Mouse (Mus musculus) cerebellum, adult 9-10 months (tissue): Measurements from ENCODE around the gene Tifa.
A peak's percentile ranks its signal among the peaks of the same experiment; 100 is the strongest.
"Not testable (repeated sequence)": the region's sequence is repeated elsewhere in the genome, so short reads cannot be mapped to it uniquely, and the experiment has no call there.

Experiments
- DNase-seq: peaks from one replicate; pipeline ENCODE4 v3.0.0; 2022

Gene Tifa

DNA sequence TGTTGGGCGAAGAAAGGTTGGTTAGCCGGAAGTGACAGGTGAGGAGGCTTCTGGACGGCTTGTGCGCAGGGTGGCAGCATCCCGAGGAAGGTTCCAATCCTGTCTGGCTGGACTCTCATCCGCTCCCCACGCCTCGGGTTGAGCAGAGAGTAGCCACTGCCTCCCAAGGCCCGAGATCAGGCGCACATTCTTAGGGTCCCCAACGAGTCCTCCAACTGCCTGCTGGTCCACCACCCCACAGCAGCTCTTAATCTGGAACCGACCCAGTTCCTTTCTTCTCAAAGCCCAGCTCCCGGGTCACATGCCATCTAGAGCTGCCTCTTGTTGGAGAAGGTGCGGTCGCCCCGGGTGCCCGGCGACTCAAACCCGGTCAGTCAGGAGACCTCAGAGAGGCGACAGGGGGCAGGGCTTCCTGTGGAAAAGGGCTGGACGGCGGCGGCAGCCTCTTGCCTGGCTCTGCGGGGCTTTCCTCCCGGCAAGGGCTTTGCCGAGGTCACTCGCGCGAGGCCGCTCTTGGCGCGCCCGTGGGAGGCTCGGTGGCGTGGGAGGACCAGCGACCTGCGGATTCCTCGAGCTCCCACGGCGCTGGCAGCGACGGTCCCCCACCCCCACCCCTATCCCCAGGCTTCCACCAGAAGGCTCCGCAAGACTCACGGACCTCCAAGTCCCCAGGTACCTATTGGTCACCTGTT, at the start of gene Tifa:
TSS of gene Tifa (plus strand) at position 306 of the 692 bp plus-strand sequence.
- peak; percentile 47 for DNase-seq

DNA sequence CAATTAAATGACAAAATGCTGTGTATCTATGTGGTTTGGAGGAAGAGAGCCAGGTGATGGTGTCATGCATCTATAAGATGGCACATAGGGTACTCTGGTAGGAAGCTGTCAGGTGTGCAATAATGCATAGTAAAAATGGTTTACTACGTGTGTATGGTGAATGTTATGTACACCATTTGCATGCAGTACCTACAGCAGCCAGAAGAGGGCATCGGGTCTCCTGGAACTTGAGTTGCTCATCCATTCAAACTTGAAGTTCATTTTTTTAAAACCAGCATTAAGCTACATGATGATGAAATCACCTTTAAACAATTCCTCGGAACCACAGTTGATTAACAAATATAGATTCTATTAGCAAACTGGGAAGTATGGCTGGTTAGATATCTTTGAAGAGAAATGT, 48.1 kb upstream of the Tifa start:
- DNase-seq = no peak

DNA sequence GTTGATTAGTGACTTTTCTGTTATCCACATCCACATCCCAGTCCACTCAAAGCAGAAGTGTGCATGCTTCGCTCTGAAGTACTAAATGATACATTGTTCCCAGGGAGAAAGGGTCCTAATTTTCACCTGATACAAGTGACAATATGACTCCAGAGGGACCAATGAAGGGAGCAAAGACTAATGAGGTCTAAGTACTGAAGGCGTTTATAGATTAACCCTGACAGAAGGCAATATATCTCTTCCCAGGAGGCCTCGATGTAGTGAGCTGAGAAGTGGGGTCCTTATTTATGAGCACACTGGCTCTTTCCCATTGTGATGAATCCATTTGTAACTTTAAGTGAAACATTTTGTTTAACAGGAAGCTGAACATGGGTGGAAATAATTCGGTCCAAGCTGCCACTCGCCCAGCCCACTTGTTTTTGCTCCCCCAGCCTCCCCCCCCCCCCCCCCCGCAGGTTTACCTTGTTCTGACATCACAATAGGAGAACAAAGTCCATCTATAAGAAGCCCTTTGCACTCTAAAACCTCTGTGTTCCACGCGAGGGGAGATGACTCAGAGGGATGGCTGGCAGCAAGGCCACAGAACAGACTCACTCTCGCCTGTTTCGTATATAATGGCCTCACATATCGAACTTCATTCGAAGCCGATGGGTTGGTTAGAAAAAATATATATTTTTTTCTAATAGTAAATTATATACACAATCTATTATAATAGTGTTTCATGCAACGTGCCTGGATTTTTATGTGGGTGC, 45.8 kb upstream of the Tifa start:
- DNase-seq = no peak

DNA sequence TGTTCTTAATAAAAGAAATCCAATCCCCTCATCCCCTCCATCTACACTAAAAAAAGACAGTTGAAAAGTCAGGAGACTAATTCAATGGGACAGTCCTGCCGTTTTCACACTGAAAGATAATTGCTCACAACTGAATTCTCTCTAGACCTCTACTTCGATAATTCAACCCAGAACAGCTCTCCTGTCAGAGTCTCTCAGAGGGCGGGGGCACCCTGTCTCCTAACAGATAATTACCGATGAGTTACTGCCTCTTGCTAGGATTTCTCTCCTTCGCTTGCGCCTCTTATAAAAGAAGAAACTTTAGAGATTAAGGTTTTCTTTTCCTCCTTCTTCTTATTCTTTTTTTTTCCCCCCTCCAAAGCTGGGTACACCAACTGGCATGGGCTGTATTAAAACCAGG, 44.1 kb upstream of the Tifa start:
- DNase-seq = no peak

DNA sequence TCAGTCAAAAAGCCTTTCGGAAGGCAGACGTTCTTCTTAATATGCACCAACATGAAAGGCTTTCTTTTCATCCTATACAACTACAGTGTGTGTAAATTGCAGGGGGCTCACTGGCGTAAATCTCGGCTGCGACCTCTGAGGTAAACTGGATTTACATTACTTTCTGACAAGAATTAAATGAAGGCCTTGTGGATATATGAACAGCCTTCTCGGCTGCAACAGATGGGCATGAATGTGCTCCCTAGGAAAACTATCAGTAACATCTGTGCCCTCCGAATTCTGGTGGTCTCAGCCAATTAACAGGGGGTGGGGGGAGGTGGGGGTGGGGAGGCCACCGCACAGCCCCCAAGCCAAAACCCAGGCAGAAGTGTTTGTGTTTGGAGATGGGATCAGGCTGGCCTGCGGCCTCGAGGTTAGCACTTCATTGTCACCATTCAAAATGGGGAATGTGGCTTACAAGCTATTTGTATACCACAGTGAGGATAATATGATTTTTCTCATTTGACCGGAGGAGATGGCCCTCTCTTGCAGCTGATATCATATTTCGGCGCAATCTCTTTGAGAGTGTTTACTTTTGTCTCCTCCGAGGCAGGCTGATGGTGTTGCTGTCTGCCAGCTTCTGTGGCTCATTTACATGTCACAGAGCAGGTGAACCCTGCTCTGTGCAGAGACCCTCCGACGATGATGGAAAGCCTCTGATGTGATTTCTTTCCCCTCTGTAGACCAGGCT, 43.5 kb upstream of the Tifa start:
- no peak for DNase-seq

DNA sequence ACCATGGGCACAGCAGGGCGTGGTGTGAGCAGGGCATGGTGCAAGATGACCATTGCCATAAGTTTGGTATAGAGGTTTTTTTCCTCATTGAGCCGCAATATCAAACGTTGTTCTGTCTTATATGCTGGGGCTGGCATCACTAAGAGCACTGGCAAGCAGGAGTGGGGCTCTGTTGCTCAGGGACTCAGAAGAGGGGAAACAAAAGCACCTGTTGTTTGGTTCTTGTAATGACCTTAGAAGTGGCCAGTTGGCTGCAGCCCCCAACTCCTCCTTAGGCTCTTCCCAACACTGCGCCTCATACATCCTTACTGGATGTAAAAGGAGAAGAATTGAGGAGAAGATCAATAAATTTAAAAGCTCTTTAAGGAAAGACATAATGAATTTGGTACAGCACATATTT, 41.0 kb upstream of the Tifa start:
- no peak for DNase-seq

DNA sequence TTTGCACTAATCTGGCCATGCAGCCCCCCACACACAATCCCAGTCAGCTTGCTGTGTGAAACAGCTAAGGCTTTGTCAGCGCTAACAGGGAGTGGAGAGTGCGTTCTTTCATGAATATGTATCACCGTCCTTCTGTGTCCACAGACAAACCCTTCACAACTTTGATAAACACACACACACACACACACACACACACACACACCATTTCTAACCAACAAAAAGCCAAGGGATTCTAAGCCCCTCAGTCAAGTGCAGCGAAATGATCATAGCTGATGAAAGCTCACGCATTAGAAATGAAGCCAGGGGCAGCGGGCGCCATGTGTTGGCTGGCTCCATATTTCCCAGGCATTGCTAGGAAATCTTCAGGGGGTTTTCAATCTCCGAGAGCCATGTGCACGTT, 40.3 kb upstream of the Tifa start:
- no peak for DNase-seq

DNA sequence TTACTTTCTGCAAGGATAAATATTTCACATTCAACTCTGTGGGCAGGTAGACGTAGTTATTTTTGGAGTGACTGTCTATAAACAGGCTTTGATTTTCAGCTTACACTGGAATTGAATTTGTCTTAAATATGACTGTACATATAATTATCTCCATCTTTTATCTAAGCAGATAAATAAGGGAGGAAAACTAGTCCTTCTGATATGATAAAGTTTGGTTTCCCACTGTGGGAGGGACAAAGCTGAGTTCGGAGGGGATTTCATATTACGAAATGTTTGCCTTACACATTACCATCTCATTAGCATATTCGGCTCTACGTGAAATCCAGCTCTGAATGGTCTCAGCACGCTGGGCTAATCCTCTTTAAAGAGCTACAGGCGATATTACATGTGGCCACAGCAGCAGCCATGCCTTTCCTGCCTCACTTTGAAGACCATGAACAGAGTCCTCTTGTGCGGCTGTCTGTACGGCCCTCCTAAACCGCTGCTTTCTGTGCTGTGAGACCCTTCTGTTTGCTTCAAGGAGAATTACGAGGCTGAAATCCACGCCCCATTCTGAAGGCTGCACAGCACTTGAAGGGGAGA, 39.5 kb upstream of the Tifa start:
- no peak for DNase-seq

DNA sequence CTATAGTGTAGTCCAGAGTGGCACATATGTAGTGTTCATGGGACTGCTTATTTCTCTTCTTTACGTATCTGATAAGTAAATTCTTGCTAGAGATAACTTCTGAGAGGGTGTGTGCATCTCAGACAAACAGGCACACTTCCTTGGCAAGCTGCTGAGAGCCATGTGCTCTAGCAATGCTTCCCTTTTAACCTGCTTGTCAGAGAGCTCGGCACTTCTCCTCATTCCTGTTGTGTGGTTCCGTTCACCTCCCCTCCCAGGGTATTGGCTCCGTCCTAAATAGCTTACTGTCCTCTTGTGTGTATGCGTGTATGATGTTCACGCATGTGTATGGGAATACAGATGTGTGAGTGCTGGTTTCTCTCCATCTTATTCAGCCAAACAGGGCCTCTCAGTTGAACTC, 33.1 kb upstream of the Tifa start:
- DNase-seq = no peak

DNA sequence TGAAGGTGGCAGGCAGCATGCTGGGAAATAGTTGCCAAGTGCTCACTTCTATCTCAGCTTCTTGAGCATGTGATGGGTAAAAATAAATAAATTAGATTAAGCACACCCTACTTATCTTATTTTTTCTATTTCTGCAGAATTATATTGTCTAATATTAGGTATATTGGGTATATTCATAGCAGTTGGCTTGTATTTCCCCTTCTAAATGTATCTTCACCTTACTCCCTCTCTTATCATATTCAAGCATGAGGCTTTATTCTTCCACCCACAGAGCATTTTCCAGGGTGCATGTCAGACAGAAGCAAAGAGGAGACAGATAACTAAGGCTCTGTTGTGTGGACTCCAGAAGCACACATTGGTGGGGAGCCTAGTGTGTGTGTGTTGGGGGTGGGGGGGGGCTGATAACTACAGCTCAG, 31.7 kb upstream of the Tifa start:
- DNase-seq = no peak

DNA sequence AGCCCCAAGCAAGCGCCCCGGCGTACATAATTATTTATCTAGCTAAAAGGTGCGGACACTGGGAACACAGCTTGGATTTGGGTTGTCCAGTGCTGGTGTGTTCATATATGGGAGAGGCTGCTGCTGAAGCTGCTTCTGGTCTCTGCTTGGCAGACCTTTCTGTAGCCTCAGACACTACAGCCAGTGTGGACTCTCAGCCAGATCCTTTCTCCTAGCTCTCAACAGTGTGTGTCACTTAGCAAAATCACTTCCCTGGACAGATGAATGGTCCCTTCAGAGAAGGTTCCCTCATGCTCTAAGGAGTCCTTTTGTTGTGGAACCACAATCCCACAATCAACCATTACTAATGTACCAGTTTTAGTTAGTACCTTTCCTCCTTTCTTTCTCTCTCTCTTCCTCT, 30.8 kb upstream of the Tifa start:
- DNase-seq = no peak

DNA sequence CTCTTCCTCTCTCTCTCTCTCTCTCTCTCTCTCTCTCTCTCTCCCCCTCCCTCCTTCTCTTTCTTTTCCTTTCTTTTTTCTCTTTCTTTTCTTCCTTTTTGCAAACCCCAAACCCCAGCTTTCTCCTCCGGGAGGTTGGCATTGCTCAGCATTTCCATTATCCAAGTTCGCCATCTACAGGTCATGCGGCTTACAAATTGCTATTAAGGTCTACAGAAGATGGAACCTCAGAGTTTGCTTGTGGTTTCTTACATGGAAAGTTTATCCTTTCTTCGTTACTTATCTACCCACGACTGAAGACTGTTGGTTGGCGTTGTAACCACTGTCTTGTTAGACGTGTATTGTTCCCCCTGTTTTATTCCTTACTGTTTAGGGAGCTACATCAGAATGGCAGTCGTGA, 30.4 kb upstream of the Tifa start:
- DNase-seq = peak; percentile 16

DNA sequence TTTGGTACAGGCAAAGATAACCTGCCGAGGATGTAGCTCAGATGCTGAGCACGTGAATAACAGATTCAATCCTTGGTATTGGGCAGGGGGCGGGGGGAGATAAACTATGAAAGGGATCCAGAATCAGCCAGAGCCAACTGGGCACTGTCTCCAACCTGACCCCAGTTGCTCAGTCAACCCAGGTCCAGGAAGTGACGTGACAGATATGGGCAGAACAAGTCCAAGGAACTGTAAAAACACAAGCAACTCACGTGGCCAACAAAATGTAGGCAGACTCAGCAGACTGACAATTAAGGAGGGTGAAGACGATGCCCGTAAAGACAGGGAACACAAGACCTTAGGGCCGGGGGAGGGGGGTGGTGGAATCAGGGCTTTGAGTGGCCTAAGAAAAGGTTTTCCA, 27.2 kb upstream of the Tifa start:
- no peak for DNase-seq

DNA sequence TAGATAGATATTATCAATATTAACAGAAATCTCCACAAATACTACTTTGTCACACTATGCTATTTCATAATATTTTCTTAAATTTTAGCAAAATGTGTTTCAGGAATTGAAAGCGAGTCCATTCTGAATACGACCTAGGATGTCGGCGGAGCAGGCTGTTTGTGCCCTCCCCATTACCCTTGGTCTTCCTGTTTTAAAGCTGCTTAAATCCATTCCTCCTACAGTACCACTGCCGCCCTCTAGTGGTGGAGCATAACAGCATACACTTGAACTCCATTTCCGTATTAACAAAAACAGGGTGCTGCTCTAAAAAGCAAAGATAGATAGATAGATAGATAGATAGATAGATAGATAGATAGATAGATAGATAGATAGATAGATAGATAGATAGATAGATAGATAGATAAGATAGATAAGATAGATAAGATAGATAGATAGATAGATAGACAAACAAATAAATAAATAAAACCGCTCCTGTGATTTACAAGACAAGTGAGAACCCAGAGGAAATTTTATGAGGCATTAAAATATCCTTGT, 26.5 kb upstream of the Tifa start:
- DNase-seq = peak; percentile 49

DNA sequence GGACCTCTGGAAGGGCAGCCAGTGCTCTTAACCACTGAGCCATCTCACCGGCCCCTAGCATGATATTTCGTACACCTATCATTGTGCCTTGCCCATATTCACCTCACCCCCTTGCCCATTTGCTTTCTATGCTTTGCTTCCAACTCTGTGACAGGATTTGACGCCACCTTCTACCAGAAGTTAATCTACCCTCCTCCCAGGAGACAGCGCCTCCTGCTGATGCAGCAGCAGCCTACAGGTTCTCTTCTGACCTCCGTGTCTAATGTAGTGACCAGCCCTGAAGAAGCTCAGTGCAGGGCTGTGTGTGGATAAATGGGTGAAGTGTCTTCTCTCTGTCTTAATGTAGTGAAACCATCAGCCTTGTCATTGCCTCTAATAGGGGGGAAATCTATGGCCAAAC, 25.1 kb upstream of the Tifa start:
- no peak for DNase-seq

DNA sequence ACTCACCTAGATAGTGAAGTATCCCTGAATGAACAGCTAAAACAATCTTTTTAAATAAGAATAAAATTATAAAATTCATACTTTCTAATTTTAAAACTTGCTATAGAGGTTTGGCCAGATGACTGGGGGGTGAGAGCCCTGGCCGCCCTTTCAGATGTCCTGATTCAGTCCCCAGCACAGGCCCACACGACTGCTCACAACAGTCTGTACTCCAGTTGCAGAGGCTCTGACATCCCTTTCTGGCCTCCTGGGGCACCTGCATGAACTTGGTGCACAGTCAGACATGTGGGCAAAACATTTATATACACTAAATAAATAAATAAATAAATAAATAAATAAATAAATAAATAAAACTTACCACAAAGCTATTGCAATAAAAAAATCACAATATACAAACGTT, 23.6 kb upstream of the Tifa start:
- no peak for DNase-seq

DNA sequence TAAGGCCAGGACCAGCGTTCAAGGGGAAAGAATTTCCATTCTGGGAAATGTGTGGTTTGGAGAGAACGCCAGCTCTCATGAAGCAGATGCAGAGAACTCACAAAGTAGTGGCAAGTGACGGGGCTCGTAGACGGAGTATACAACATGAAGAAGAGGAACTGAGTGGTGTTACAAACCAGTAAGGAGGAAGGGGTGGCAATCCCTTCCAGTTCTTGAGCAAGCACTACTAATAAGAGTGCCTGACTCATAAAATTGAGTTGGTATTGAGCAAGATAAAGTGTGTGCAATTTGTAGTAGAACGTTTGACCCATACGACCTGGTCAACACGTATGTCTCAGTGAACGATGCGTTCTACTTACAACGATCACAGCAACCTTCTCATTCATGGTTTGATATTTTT, 20.5 kb upstream of the Tifa start:
- DNase-seq = no peak

DNA sequence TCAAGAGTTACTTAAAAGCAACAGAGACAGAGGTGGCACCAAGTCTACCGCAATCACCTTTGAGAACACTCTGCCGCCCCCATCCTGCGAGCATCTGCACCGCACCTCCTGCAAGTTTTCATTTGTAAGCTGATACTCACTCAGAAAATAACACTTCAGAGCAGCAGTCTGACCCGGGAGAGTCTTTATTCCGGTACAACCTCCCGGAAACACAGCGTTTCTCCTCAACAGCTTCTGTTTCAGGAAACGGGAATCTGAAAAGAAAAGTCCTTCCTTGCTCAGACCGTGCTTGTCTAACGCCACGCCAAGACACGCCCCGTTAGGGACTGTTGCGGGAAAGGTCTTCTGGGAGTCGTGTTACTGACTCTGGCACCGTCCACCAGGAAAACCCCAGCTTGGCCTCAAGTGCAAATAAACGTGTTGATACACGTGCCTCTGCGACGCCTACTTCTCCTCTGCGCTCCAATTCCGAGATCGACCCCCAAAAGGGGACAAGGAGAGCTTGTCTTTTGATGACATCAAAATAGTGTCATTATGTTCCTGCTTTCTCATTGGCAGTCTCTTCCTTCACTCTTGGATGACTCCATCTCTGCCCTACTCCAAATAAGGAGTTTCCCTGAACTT, 9.5 kb upstream of the Tifa start, which contains the start of gene Alpk1:
TSS of gene Alpk1 (minus strand) at position 507 of the 624 bp plus-strand sequence.
- no peak for DNase-seq

DNA sequence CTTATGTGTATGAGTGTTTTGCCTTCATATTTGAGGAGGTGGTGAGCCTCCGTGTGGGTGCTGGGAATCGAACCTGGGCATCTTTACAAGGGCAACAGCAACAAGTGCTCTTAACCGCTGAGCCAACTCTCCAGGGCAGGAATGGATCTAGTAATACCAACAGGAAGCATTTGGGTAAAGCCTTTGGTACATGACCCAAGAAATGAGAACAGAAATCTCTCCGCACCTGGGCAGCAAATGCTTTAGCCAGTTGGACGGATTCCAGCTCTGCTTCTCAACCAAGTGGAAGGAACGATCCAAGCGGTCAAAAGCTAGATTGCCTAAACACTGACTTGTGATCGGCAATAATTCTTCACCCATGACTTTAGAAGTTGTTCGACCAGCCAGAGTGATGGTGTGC, 8.7 kb upstream of the Tifa start:
- DNase-seq = no peak

DNA sequence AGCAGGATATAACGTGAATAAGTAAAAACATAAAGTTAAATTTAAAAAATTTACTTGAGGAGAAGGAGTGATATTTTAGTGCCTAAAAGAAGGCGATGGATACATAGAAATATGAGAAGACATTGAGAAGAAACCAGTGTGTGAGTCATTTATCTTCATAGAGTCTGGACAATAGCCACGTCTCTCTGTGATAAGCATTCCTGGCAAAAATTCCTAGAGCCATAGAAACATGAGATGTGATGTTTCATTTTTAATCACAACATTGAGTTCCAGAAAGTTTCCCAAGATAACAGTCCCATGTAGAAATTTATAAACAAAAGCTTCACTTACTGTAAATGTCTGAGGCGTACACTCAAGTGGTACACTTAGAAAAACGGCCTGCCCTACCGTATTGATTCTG, 6.7 kb upstream of the Tifa start:
- no peak for DNase-seq

DNA sequence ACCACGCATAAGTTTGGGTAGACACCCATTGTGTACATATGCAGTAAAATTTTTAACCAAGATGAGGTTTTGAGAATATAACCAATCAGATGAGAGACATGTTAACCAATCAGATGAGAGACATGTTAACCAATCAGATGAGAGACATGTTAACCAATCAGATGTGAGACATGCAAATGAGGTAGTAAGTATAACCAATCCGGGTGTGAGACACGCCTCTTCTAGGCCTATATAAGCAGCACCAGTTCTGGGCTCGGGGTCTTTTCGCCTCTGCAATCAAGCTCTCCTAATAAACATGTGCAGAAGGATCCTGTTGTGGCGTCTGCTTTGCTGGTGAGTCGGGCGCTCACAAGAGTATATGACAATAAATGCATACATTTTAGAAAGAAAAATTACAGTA, 5.9 kb upstream of the Tifa start:
- DNase-seq = not testable (repeated sequence)

DNA sequence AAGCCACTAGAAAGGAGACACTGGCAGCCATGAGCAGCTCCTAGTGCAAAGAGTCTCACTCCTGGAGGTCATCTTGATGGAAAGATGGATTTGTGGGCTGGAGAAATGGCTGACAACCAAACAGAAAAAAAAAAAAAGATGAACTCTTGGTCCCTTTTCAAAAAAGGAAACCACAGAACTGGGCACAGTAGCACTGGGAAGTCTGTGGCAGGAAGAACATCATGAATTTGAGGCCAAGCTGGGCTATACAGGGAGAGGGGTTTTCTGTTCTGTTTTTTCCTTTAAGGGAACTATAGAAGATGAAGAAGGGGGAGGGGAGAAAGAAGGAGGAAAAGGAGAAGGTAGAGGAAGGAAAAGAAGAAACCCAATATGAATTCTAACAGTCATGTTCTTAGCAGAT, 2.6 kb upstream of the Tifa start:
- DNase-seq = no peak

DNA sequence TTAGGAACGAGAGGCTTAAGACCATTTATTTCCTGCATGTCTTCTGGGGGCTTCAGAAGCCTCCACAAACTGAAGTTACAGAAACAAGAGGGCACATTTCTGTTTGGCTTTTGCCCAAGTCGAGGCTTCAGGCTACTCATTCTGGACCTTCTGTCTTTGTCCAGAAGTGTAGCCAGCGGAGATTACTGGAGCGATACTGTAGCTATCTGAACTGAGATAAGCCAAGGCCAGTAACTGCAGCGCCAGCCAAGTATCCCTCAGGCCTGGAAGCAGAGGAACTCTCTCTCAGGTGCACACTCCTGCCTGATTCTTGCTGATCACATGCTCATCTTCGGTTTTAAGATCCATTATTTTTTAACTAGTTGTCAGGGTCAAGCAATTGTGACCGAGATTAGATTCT, 1.6 kb upstream of the Tifa start:
- DNase-seq = no peak
